Mouse (Mus musculus) kidney, embryonic 16.5 days (tissue): ENCODE data around the gene Lrrc49. TPM values are rescaled to one million over a fixed set of nuclear protein-coding genes. Genes with fewer than 3 reads are reported as not detected.

Experiments
- ATAC-seq: fragments of 200-750 bp; cut with Nextera tagmentation; 2 replicates; pipeline ENCODE4 v1.8.0; 2017; ENCODE audit warnings: moderate TSS enrichment; ENCODE audit not compliant: low FRiP score, low TSS enrichment
- H3K27ac ChIP-seq: fragments of 300-500 bp; sonication (generic); 2 replicates; pipeline ENCODE4 v1.5.1; 2014; ENCODE audit warnings: low read length
- H3K27me3 ChIP-seq: fragments of 300-500 bp; sonication (generic); 2 replicates; pipeline ENCODE4 v1.6.1; 2014; ENCODE audit warnings: low read length, control low read depth, mixed read lengths; ENCODE audit not compliant: insufficient read depth
- H3K36me3 ChIP-seq: fragments of 300-500 bp; sonication (generic); 2 replicates; pipeline ENCODE4 v1.6.1; 2014; ENCODE audit warnings: low read length, control low read depth, mixed read lengths; ENCODE audit not compliant: insufficient read depth
- H3K4me1 ChIP-seq: fragments of 300-500 bp; sonication (generic); 2 replicates; pipeline ENCODE4 v1.6.1; 2014; ENCODE audit warnings: low read length, control low read depth, mixed read lengths; ENCODE audit not compliant: insufficient read depth
- H3K4me2 ChIP-seq: fragments of 300-500 bp; sonication (generic); replicated peaks from 2 replicates; pipeline ENCODE4 v1.6.1; 2014; ENCODE audit warnings: low read depth, low read length
- H3K4me3 ChIP-seq: fragments of 300-500 bp; sonication (generic); 2 replicates; pipeline ENCODE4 v1.5.1; 2014; ENCODE audit warnings: mild to moderate bottlenecking, low read length
- H3K9ac ChIP-seq: fragments of 300-500 bp; sonication (generic); replicated peaks from 2 replicates; pipeline ENCODE4 v1.6.1; 2014; ENCODE audit warnings: low read length
- H3K9me3 ChIP-seq: fragments of 300-500 bp; sonication (generic); 2 replicates; pipeline ENCODE4 v1.6.1; 2016; ENCODE audit warnings: low read length, control low read depth
- WGBS: fragments of 180-500 bp; shearing (Covaris S2); extraction: QIAGEN DNeasy Blood & Tissue Kit; methylation state at CpG from one replicate; pipeline ENCODE4 v1.1.7; 2014; 5-methylcytosine and 5-hydroxymethylcytosine counted together
- polyA plus RNA-seq: library from polyadenylated mRNA; unstranded; fragments of >200 nt; fragmentation: Nextera tagmentation; extraction: Ambion mirVana; gene quantifications from 2 replicates; pipeline ENCODE4 v1.2.1, GENCODE M21; 2015

The Lrrc49 gene
- polyA plus RNA-seq, 1 experiment from 2014 or later: 16.7 TPM

GRCm38 (mm10) chr9:60610194-60610593 is 77.8 kb downstream of the Lrrc49 start:
- no peak overlapping the region for H3K27ac ChIP-seq
- peak; percentile 19; the same call in 1 of the 2 replicates for ATAC-seq
- H3K4me2 ChIP-seq: no peak overlapping the region
- no peaks in the 10 kb centered on the region for H3K4me1 ChIP-seq
- no peak overlapping the region for H3K4me3 ChIP-seq
- peaks cover 2% of the 10 kb centered on the region; the same call in 1 of the 2 replicates for H3K36me3 ChIP-seq
- no peaks in the 10 kb centered on the region for H3K9me3 ChIP-seq
- H3K27me3 ChIP-seq: no peaks in the 10 kb centered on the region
- 48% methylated on average over 13 of the region's 13 CpGs for WGBS
- no peak overlapping the region for H3K9ac ChIP-seq

DNA sequence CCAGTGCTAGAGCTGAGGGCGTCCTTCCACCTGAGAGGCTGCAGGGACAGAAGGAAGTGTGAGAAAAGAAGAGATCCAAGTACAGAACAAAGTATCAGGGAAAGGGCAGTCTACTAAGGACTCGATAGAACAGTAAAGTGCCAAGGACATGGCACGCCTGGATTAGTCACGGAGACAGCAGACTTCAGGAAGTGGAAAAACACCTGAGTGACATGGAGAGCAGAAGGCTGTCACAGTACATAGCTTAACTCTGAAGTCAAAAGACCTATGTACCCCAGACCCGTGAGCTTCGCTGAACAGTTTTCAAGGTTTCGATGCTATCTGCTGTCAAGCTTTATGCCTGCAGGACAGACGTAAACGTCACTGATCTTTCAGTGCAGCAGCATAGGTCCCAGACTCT is 79.1 kb downstream of the Lrrc49 start:
- H3K27me3 ChIP-seq: no peaks in the 10 kb centered on the region
- no peak overlapping the region for H3K4me2 ChIP-seq
- H3K4me1 ChIP-seq: no peaks in the 10 kb centered on the region
- no peak overlapping the region for H3K27ac ChIP-seq
- H3K4me3 ChIP-seq: no peak overlapping the region
- no peaks in the 10 kb centered on the region for H3K36me3 ChIP-seq
- no peaks in the 10 kb centered on the region for H3K9me3 ChIP-seq
- no peak for ATAC-seq
- H3K9ac ChIP-seq: no peak overlapping the region
- WGBS: 86% methylated on average over 9 of the region's 9 CpGs

DNA sequence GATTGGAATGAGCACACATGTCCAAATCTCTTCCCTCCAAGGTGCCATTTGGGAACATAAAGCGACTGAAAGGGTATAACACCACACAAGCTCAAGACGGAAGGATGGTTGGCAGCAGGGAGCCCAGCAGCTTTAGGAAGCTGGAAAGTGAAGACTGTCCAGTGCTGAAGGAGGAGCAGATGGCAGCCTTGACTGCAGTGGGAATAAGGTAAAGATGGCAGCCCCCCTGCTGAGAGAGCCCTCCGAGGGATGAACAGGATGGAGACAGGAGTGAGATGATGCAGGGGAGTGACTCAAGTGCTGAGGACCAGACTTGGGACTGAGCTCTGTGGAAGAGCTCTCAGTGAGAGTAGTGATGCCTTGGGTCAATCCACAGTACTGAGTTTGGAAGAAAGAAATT is 79.9 kb downstream of the Lrrc49 start:
- H3K4me3 ChIP-seq: no peak overlapping the region
- WGBS: 88% methylated on average over 3 of the region's 3 CpGs
- ATAC-seq: no peak
- no peaks in the 10 kb centered on the region for H3K27me3 ChIP-seq
- H3K27ac ChIP-seq: no peak overlapping the region
- H3K9ac ChIP-seq: no peak overlapping the region
- no peaks in the 10 kb centered on the region for H3K4me1 ChIP-seq
- no peaks in the 10 kb centered on the region for H3K36me3 ChIP-seq
- H3K9me3 ChIP-seq: no peaks in the 10 kb centered on the region
- H3K4me2 ChIP-seq: no peak overlapping the region

- 59% methylated on average over 2 of the region's 2 CpGs for WGBS
Observed at GRCm38 (mm10) chr9:60604971-60605370, 83.0 kb downstream of the Lrrc49 start.

GRCm38 (mm10) chr9:60601936-60602335 is 86.0 kb downstream of the Lrrc49 start:
- Histone ChIP-seq H3K4me3 (no peak overlapping the region), H3K27me3 (no peaks in the 10 kb centered on the region), H3K9me3 (no peaks in the 10 kb centered on the region), H3K9ac (no peak overlapping the region), H3K27ac (no peak overlapping the region), H3K36me3 (no peaks in the 10 kb centered on the region), H3K4me1 (no peaks in the 10 kb centered on the region), H3K4me2 (no peak overlapping the region)
- no peak for ATAC-seq
- WGBS: 91% methylated on average over 10 of the region's 10 CpGs

More at GRCm38 (mm10) chr9:60604971-60605370, 83.0 kb downstream of the Lrrc49 start:
- no peak for ATAC-seq
- H3K9me3 ChIP-seq: no peaks in the 10 kb centered on the region
- no peak overlapping the region for H3K4me3 ChIP-seq
- H3K4me2 ChIP-seq: no peak overlapping the region
- no peak overlapping the region for H3K9ac ChIP-seq
- no peak overlapping the region for H3K27ac ChIP-seq
- no peaks in the 10 kb centered on the region for H3K4me1 ChIP-seq
- no peaks in the 10 kb centered on the region for H3K27me3 ChIP-seq
- H3K36me3 ChIP-seq: no peaks in the 10 kb centered on the region

- no peaks in the 10 kb centered on the region for H3K9me3 ChIP-seq
- ATAC-seq: no peak
- WGBS: 88% methylated on average over 4 of the region's 4 CpGs
- H3K27me3 ChIP-seq: no peaks in the 10 kb centered on the region
- no peak overlapping the region for H3K4me3 ChIP-seq
- no peak overlapping the region for H3K4me2 ChIP-seq
- no peaks in the 10 kb centered on the region for H3K36me3 ChIP-seq
- no peaks in the 10 kb centered on the region for H3K4me1 ChIP-seq
- no peak overlapping the region for H3K9ac ChIP-seq
- H3K27ac ChIP-seq: no peak overlapping the region
Observed at GRCm38 (mm10) chr9:60600273-60600672, 87.7 kb downstream of the Lrrc49 start.

DNA sequence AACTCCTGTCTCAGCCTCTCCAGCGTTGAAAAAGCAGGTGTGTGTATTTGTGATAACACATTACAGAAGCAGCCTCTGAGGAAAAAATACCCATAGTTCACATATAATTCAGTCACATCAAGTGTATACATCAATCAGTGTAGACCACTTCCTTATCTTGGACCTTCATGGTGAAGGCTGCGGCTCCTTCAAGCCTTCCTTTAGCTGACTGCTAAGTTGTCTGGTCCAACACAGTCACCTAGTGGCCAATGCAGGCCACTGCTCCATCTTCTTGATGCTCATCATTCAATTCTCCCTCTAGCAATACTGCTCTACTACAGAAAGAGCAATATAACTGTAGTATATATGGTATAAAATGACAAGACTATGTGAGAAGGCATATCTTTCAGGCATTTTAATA is 88.5 kb downstream of the Lrrc49 start:
- H3K4me1 ChIP-seq: no peaks in the 10 kb centered on the region
- no peaks in the 10 kb centered on the region for H3K9me3 ChIP-seq
- WGBS: 54% methylated on average over 2 of the region's 2 CpGs
- H3K27ac ChIP-seq: no peak overlapping the region
- no peak overlapping the region for H3K4me2 ChIP-seq
- H3K4me3 ChIP-seq: no peak overlapping the region
- no peak overlapping the region for H3K9ac ChIP-seq
- no peak for ATAC-seq
- H3K36me3 ChIP-seq: no peaks in the 10 kb centered on the region
- H3K27me3 ChIP-seq: no peaks in the 10 kb centered on the region

- peaks cover 3% of the 10 kb centered on the region for H3K36me3 ChIP-seq
- 63% methylated on average over 7 of the region's 7 CpGs for WGBS
- H3K4me3 ChIP-seq: no peak overlapping the region
- no peaks in the 10 kb centered on the region for H3K9me3 ChIP-seq
- no peak for ATAC-seq
- H3K27ac ChIP-seq: no peak overlapping the region
- no peaks in the 10 kb centered on the region for H3K4me1 ChIP-seq
- no peak overlapping the region for H3K4me2 ChIP-seq
- no peaks in the 10 kb centered on the region for H3K27me3 ChIP-seq
- no peak overlapping the region for H3K9ac ChIP-seq
Observed at GRCm38 (mm10) chr9:60595406-60595805, 92.6 kb downstream of the Lrrc49 start.

DNA sequence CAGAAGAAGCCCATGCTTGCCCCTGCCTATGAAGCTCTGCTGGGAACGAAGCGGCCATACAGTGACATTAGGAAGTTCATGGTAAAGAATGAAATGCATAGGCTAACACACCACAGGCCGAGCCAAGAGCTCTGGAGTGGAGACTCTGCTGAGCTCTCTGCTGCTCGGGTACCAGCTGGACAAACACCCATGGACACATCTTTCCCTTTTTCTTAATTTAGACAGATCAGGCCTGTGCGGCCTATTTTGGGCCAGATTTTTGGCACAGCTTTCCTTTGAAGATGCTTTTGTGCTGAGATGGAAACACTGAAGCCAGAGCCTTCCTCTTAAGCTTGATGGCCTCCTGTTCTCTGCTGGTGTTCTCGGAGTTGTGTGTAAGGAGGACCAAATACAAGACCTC is 95.0 kb downstream of the Lrrc49 start:
- Histone ChIP-seq H3K36me3 (peaks cover 3% of the 10 kb centered on the region), H3K9me3 (no peaks in the 10 kb centered on the region), H3K4me3 (no peak overlapping the region), H3K4me2 (no peak overlapping the region), H3K27me3 (no peaks in the 10 kb centered on the region), H3K9ac (no peak overlapping the region), H3K4me1 (no peaks in the 10 kb centered on the region), H3K27ac (no peak overlapping the region; the same call in 1 of the 2 replicates)
- no peak for ATAC-seq
- WGBS: 82% methylated on average over 6 of the region's 6 CpGs

DNA sequence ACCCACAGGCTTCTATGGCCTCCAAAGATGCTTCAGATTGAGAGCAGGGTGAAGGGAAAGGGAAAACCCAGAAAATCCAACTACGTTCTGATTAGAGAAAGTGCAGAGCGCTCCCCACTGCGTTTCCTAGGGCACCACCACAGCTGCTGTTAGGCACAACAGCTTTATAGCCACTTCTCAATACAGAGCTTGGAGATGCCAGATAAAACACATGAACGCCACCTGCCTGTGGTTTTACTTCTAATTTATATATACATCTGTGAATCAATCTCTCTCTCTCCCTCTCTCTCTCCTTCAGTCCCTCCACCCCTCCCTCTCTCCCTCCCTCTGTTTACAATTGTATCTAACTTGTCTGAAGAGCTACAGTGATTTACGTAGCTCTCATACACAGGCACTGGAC is 95.6 kb downstream of the Lrrc49 start:
- Histone ChIP-seq H3K4me1 (no peaks in the 10 kb centered on the region), H3K27ac (no peak overlapping the region), H3K4me3 (no peak overlapping the region), H3K27me3 (no peaks in the 10 kb centered on the region), H3K9me3 (no peaks in the 10 kb centered on the region), H3K4me2 (no peak overlapping the region), H3K9ac (no peak overlapping the region), H3K36me3 (peaks cover 3% of the 10 kb centered on the region)
- ATAC-seq: no peak
- WGBS: 69% methylated on average over 5 of the region's 5 CpGs
